Mouse (Mus musculus): ENCODE measurements around the gene Rasgef1b. TPM values are rescaled to one million over a fixed set of nuclear protein-coding genes. Genes with fewer than 3 reads are reported as not detected.

Gene Rasgef1b
- polyA plus RNA-seq, 1 experiment from 2014 or later, result 6.3 TPM

- H3K27ac ChIP-seq, result no peak overlapping the region
Observed at GRCm38 (mm10) chr5:99369256-99369655, 359.6 kb downstream of the Rasgef1b start.

GRCm38 (mm10) chr5:99368615-99369014 is 360.2 kb downstream of the Rasgef1b start:
- peak; percentile 84 for ATAC-seq
- Histone ChIP-seq H3K9me3 (replicated peaks) (no peaks in the 10 kb centered on the region), H3K4me1 (peaks cover 37% of the 10 kb centered on the region), H3K4me2 (peak overlapping the region; percentile 27), H3K36me3 (no peaks in the 10 kb centered on the region), H3K27ac (no peak overlapping the region), H3K4me3 (no peak overlapping the region), H3K27me3 (replicated peaks) (no peaks in the 10 kb centered on the region), H3K9ac (no peak overlapping the region)
- 23% methylated on average over 1 of the region's 1 CpGs for WGBS (ENCODE audit: insufficient replicate concordance)

More at GRCm38 (mm10) chr5:99369256-99369655, 359.6 kb downstream of the Rasgef1b start:
- Histone ChIP-seq H3K9me3 (replicated peaks) (no peaks in the 10 kb centered on the region), H3K36me3 (no peaks in the 10 kb centered on the region), H3K4me1 (peaks cover 37% of the 10 kb centered on the region), H3K27me3 (replicated peaks) (no peaks in the 10 kb centered on the region), H3K9ac (no peak overlapping the region), H3K4me2 (no peak overlapping the region), H3K4me3 (no peak overlapping the region)
- 73% methylated on average over 6 of the region's 6 CpGs for WGBS (ENCODE audit: insufficient replicate concordance)
- no peak for ATAC-seq

DNA sequence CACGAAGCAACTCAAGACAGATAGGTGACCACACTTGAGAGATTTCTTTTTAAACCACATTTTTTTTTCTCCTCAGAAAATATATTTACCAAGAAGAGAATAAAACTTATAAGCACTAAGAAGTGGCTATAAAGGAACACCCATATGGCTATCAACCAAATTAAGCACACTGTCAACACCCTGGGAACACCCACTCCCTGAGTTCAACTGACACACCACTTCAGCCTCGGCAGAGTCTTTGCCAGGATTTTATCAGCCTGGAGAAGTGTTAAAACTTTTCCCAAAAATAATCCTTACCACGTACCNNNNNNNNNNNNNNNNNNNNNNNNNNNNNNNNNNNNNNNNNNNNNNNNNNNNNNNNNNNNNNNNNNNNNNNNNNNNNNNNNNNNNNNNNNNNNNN is 368.3 kb downstream of the Rasgef1b start:
- no peaks in the 10 kb centered on the region for H3K36me3 ChIP-seq
- no peak for ATAC-seq
- H3K4me1 ChIP-seq, result peaks cover 8% of the 10 kb centered on the region; the same call in 1 of the 2 replicates
- no peaks in the 10 kb centered on the region for H3K27me3 ChIP-seq (replicated peaks)
- H3K4me2 ChIP-seq, result no peak overlapping the region
- no peaks in the 10 kb centered on the region for H3K9me3 ChIP-seq (replicated peaks)
- 40% methylated on average over 3 of the region's 3 CpGs for WGBS (ENCODE audit: insufficient replicate concordance)
- no peak overlapping the region for H3K9ac ChIP-seq
- no peak overlapping the region for H3K4me3 ChIP-seq
- H3K27ac ChIP-seq, result no peak overlapping the region

DNA sequence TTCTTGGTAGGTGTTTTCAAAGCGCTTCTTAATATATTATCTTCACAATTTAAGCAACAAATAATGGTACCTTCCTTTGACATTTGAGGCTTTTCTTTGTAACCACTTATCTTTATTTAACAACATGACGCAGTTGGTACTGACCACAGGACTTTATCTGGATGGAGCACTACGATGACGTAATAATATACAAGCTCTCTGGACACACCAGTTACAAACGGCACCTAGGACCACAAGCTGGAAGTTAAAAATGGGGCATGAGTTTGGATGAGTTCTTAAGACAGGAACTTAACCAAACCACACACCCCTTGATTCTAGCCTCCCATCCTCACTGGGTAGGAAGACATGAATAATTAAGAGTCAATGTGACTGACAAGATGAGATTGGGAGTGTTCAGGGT is 369.6 kb downstream of the Rasgef1b start:
- no peaks in the 10 kb centered on the region for H3K36me3 ChIP-seq
- ATAC-seq, result no peak
- H3K9me3 ChIP-seq (replicated peaks), result no peaks in the 10 kb centered on the region
- H3K4me2 ChIP-seq, result no peak overlapping the region
- H3K4me3 ChIP-seq, result no peak overlapping the region
- no peak overlapping the region for H3K9ac ChIP-seq
- WGBS (ENCODE audit: insufficient replicate concordance), result 30% methylated on average over 5 of the region's 5 CpGs
- peaks cover 11% of the 10 kb centered on the region; the same call in 1 of the 2 replicates for H3K4me1 ChIP-seq
- no peaks in the 10 kb centered on the region for H3K27me3 ChIP-seq (replicated peaks)
- no peak overlapping the region for H3K27ac ChIP-seq

DNA sequence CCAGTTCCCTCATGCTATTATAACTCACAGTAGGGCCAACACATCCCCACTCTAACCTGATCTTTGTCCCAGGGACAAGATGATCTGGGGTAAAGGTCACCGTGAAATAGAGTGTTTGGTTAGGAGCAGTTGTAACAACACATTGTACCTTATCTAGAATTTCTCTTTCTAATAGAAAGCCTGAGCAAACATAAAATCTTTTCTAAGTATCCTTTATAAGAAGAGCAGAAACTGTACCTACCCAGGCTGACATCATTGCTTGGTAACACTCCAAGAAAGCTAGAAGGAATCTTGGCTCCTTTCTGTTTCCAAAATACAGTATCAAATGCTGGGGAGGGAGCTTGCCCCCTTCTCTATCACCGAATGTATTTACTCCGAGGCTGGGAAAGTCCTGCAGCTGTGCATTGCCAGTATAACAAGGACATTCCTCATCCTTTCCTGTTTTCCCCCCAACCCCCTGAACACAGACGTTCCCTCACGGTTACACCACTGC is 374.2 kb downstream of the Rasgef1b start:
- Histone ChIP-seq H3K9me3 (replicated peaks) (no peaks in the 10 kb centered on the region), H3K4me3 (no peak overlapping the region), H3K27me3 (replicated peaks) (no peaks in the 10 kb centered on the region), H3K27ac (no peak overlapping the region), H3K4me1 (peaks cover 6% of the 10 kb centered on the region; the same call in 1 of the 2 replicates), H3K36me3 (no peaks in the 10 kb centered on the region), H3K9ac (no peak overlapping the region), H3K4me2 (no peak overlapping the region)
- 47% methylated on average over 5 of the region's 5 CpGs for WGBS (ENCODE audit: insufficient replicate concordance)
- no peak for ATAC-seq

- Histone ChIP-seq H3K27ac (no peak overlapping the region), H3K9me3 (replicated peaks) (no peaks in the 10 kb centered on the region), H3K9ac (no peak overlapping the region), H3K4me3 (no peak overlapping the region), H3K36me3 (no peaks in the 10 kb centered on the region), H3K27me3 (replicated peaks) (no peaks in the 10 kb centered on the region), H3K4me1 (0 out of 2 replicates have a peak, but pooled peaks cover 3% of the 10 kb centered on the region), H3K4me2 (no peak overlapping the region)
- WGBS (ENCODE audit: insufficient replicate concordance), result 81% methylated on average over 4 of the region's 4 CpGs
- ATAC-seq, result no peak
Observed at GRCm38 (mm10) chr5:99350030-99350429, 378.8 kb downstream of the Rasgef1b start.

DNA sequence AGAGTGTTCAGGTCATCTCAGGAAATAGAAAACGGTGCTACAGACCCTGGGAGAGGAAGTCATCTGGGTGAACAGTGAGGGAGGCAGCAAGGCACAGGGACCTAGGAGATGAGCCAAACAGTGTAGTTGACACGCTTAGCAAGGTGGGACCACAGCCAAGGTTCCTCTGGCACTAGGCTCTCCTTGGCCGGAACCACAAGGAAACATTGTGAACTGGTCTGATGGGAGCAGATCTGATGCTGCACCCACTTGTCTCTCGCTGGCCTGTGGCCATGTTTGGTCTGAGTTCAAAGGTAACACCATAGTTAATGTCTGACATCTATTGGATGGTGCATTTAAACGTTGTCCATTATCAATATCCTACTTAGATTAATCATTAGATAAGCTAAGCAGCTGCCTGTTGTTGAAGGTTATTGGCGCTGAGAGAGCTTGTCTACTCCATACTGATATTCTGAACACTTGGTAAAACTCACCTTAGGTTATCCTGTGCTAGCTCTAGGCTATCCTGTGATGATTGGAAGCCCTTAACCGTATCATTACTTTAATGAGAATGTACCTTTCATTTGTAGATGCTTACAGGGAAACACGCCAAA is 380.5 kb downstream of the Rasgef1b start:
- ATAC-seq, result no peak
- 56% methylated on average over 8 of the region's 8 CpGs for WGBS (ENCODE audit: insufficient replicate concordance)
- Histone ChIP-seq H3K4me3 (no peak overlapping the region), H3K4me2 (no peak overlapping the region), H3K4me1 (no peaks in the 10 kb centered on the region), H3K27me3 (replicated peaks) (no peaks in the 10 kb centered on the region), H3K9me3 (replicated peaks) (no peaks in the 10 kb centered on the region), H3K9ac (no peak overlapping the region), H3K27ac (no peak overlapping the region), H3K36me3 (no peaks in the 10 kb centered on the region)

GRCm38 (mm10) chr5:99342527-99342926 is 386.3 kb downstream of the Rasgef1b start:
- Histone ChIP-seq H3K9me3 (replicated peaks) (no peaks in the 10 kb centered on the region), H3K9ac (no peak overlapping the region), H3K36me3 (no peaks in the 10 kb centered on the region), H3K4me2 (no peak overlapping the region), H3K4me3 (no peak overlapping the region), H3K27ac (no peak overlapping the region), H3K4me1 (peaks cover 13% of the 10 kb centered on the region), H3K27me3 (replicated peaks) (no peaks in the 10 kb centered on the region)
- WGBS (ENCODE audit: insufficient replicate concordance), result 84% methylated on average over 10 of the region's 10 CpGs
- ATAC-seq, result no peak

DNA sequence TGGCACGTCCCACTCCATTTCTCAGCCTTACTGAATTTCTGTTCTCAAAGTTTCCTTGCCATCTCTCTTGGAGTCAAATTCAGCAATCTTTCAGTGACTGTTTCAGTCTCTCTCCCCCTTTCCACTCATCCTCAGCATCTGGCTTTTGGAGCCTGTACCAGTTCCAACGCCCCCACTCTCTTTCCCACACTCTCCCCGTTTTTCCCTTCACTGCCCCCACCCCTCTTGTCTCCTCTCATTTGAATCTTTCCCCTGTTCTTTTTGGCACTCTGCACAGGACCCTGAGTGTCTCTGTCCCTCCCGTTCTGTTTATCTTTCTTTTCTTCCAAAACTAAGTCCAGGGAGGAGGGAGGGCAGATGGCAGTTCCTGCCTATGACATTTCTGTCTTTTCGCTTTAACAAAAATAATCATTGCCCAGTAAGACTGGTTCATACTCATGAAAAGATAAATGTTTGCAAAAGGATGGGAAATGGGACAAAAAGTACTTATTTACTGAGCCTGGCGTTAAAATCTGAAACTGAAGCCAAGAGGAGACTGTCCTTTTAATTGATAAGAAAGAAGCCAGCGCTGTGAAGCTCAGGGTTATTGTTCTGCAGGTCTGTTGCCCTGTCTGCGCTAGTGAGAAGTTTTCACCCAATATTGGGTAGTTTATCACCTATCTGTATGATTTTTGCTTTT is 388.4 kb downstream of the Rasgef1b start:
- Histone ChIP-seq H3K27me3 (replicated peaks) (no peaks in the 10 kb centered on the region), H3K4me2 (peak overlapping the region; percentile 53), H3K36me3 (no peaks in the 10 kb centered on the region), H3K9me3 (replicated peaks) (no peaks in the 10 kb centered on the region), H3K27ac (peak overlapping the region; percentile 17; the same call in 1 of the 2 replicates), H3K4me3 (no peak overlapping the region), H3K4me1 (peaks cover 13% of the 10 kb centered on the region), H3K9ac (no peak overlapping the region)
- no peak for ATAC-seq
- 60% methylated on average over 8 of the region's 8 CpGs for WGBS (ENCODE audit: insufficient replicate concordance)

DNA sequence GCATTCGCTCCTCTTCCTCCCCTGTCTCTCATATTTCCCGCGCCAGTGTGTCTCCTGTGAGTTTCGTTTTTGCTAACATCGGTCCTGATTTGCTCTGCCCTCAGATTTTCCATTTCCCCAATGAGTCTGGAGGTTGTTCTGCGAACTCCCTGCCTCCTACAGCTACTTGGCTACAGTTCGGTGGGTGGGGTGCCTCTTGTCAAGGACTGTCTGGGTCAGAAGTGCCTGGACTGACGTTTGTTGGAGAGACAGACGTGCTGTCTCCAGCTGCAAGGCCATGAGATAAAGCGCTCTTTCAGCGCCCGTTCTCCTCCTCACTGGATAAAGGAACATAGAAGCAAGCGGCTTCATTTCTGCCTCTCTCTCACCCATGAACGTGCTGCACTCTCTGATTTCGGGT is 389.1 kb downstream of the Rasgef1b start:
- peak; percentile 57; the same call in 1 of the 2 replicates for ATAC-seq
- Histone ChIP-seq H3K36me3 (no peaks in the 10 kb centered on the region), H3K4me1 (peaks cover 13% of the 10 kb centered on the region), H3K9me3 (replicated peaks) (no peaks in the 10 kb centered on the region), H3K4me2 (peak overlapping the region; percentile 53), H3K27me3 (replicated peaks) (no peaks in the 10 kb centered on the region), H3K9ac (no peak overlapping the region), H3K4me3 (peak overlapping the region; percentile 16; the same call in 1 of the 2 replicates), H3K27ac (peak overlapping the region; percentile 17; the same call in 1 of the 2 replicates)
- WGBS (ENCODE audit: insufficient replicate concordance), result 33% methylated on average over 15 of the region's 15 CpGs

- Histone ChIP-seq H3K9ac (no peak overlapping the region), H3K27ac (no peak overlapping the region), H3K36me3 (no peaks in the 10 kb centered on the region), H3K4me3 (no peak overlapping the region), H3K27me3 (replicated peaks) (no peaks in the 10 kb centered on the region), H3K4me1 (peaks cover 17% of the 10 kb centered on the region), H3K4me2 (no peak overlapping the region), H3K9me3 (replicated peaks) (no peaks in the 10 kb centered on the region)
- WGBS (ENCODE audit: insufficient replicate concordance), result 79% methylated on average over 6 of the region's 6 CpGs
- no peak for ATAC-seq
Observed at GRCm38 (mm10) chr5:99338826-99339225, 390.0 kb downstream of the Rasgef1b start.

- 18% methylated on average over 11 of the region's 11 CpGs for WGBS (ENCODE audit: insufficient replicate concordance)
- no peaks in the 10 kb centered on the region for H3K36me3 ChIP-seq
- H3K4me2 ChIP-seq, result peak overlapping the region; percentile 34; the same call in 1 of the 2 replicates
- H3K9ac ChIP-seq, result no peak overlapping the region
- H3K27me3 ChIP-seq (replicated peaks), result no peaks in the 10 kb centered on the region
- no peaks in the 10 kb centered on the region for H3K9me3 ChIP-seq (replicated peaks)
- H3K4me1 ChIP-seq, result peaks cover 26% of the 10 kb centered on the region
- H3K27ac ChIP-seq, result no peak overlapping the region
- no peak for ATAC-seq
- H3K4me3 ChIP-seq, result no peak overlapping the region
Observed at GRCm38 (mm10) chr5:99336427-99336826, 392.4 kb downstream of the Rasgef1b start.
